Mouse (Mus musculus): ENCODE data around the gene Diras1. TPM values are rescaled to one million over a fixed set of nuclear protein-coding genes. Genes with fewer than 3 reads are reported as not detected.

The Diras1 gene
- polyA plus RNA-seq, 1 experiment, result not detected

- no peak for DNase-seq (ENCODE audit: low read depth)
Observed at GRCm38 (mm10) chr10:81029031-81029430, 3.6 kb upstream of the Diras1 start.

- DNase-seq (ENCODE audit: low read depth), result no peak
Observed at GRCm38 (mm10) chr10:81028219-81028618, 2.8 kb upstream of the Diras1 start.

GRCm38 (mm10) chr10:81027331-81027730 lies 1.9 kb upstream of the Diras1 start:
- no peak for DNase-seq (ENCODE audit: low read depth)

- no peak for DNase-seq (ENCODE audit: low read depth)
Observed at GRCm38 (mm10) chr10:81026857-81027256, 1.4 kb upstream of the Diras1 start.

GRCm38 (mm10) chr10:81025047-81025621 lies 328 bp downstream of the Diras1 start:
- no peak for DNase-seq (ENCODE audit: low read depth)

- no peak for DNase-seq (ENCODE audit: low read depth)
Observed at GRCm38 (mm10) chr10:81024346-81024937, 1.0 kb downstream of the Diras1 start.

GRCm38 (mm10) chr10:81022744-81023143 lies 2.7 kb downstream of the Diras1 start:
- no peak for DNase-seq (ENCODE audit: low read depth)

- no peak for DNase-seq (ENCODE audit: low read depth)
Observed at GRCm38 (mm10) chr10:81021547-81022110, 3.8 kb downstream of the Diras1 start.

GRCm38 (mm10) chr10:81020207-81020606 lies 5.3 kb downstream of the Diras1 start:
- no peak for DNase-seq (ENCODE audit: low read depth)

- no peak for DNase-seq (ENCODE audit: low read depth)
Observed at GRCm38 (mm10) chr10:81019687-81020086, 5.8 kb downstream of the Diras1 start.

- no peak for DNase-seq (ENCODE audit: low read depth)
Observed at GRCm38 (mm10) chr10:81018326-81018725, 7.1 kb downstream of the Diras1 start.

- no peak for DNase-seq (ENCODE audit: low read depth)
Observed at GRCm38 (mm10) chr10:81016645-81017044, 8.8 kb downstream of the Diras1 start.

GRCm38 (mm10) chr10:81015666-81016065 lies 9.8 kb downstream of the Diras1 start:
- DNase-seq (ENCODE audit: low read depth), result no peak

GRCm38 (mm10) chr10:81014393-81015384 lies 10.8 kb downstream of the Diras1 start, which contains the start of gene Gng7:
Gng7 (minus strand) TSS chr10:81014945.
- peak; percentile 57 for DNase-seq (ENCODE audit: low read depth)

GRCm38 (mm10) chr10:81010851-81011250 lies 14.6 kb downstream of the Diras1 start:
- no peak for DNase-seq (ENCODE audit: low read depth)

- DNase-seq (ENCODE audit: low read depth), result no peak
Observed at GRCm38 (mm10) chr10:81007240-81007639, 18.2 kb downstream of the Diras1 start.

- DNase-seq (ENCODE audit: low read depth), result no peak
Observed at GRCm38 (mm10) chr10:81006005-81006677, 19.3 kb downstream of the Diras1 start.

- DNase-seq (ENCODE audit: low read depth), result no peak
Observed at GRCm38 (mm10) chr10:81001161-81001560, 24.3 kb downstream of the Diras1 start.

- DNase-seq (ENCODE audit: low read depth), result no peak
Observed at GRCm38 (mm10) chr10:81000197-81001062, 25.0 kb downstream of the Diras1 start.

GRCm38 (mm10) chr10:80999362-81000196 lies 25.9 kb downstream of the Diras1 start:
- no peak for DNase-seq (ENCODE audit: low read depth)
